Mouse (Mus musculus) brown adipose tissue, adult 24 weeks (tissue): ENCODE results near the gene Rasgrp3. TPM values are rescaled to one million over a fixed set of nuclear protein-coding genes. Genes with fewer than 3 reads are reported as not detected.
A peak's percentile ranks its signal among the peaks of the same experiment; 100 is the strongest.

ENCODE experiments used
- H3K27ac ChIP-seq: fragments of 200-500 bp; replicated peaks from 2 replicates; pipeline ENCODE4 v1.5.1; 2012; ENCODE audit warnings: low read depth, mild to moderate bottlenecking, low read length
- H3K4me1 ChIP-seq: fragments of 200-500 bp; 2 replicates; pipeline ENCODE4 v1.6.1; 2012; ENCODE audit warnings: low read length, mixed read lengths; ENCODE audit not compliant: control insufficient read depth, insufficient read depth, insufficient read length
- H3K4me3 ChIP-seq: fragments of 200-500 bp; 2 replicates; pipeline ENCODE4 v1.5.1; 2012; ENCODE audit warnings: low read depth, mild to moderate bottlenecking, low read length, moderate library complexity; ENCODE audit not compliant: insufficient read depth
- polyA plus RNA-seq: library from polyadenylated mRNA; stranded (reverse); fragments of >200 nt; gene quantifications from 2 replicates; pipeline ENCODE4 v1.2.4, GENCODE M21; 2012; ENCODE audit not compliant: missing spikeins, insufficient read depth, insufficient read length

Gene Rasgrp3
- polyA plus RNA-seq, 1 experiment: 5.4 TPM

GRCm38 (mm10) chr17:75468479-75469114 is 32.9 kb downstream of the Rasgrp3 start:
- Histone ChIP-seq H3K4me1 (peaks cover 26% of the 10 kb centered on the region), H3K4me3 (no peak overlapping the region), H3K27ac (no peak overlapping the region)

GRCm38 (mm10) chr17:75470325-75470724 is 34.6 kb downstream of the Rasgrp3 start:
- Histone ChIP-seq H3K4me1 (peaks cover 19% of the 10 kb centered on the region), H3K4me3 (no peak overlapping the region), H3K27ac (no peak overlapping the region)

DNA sequence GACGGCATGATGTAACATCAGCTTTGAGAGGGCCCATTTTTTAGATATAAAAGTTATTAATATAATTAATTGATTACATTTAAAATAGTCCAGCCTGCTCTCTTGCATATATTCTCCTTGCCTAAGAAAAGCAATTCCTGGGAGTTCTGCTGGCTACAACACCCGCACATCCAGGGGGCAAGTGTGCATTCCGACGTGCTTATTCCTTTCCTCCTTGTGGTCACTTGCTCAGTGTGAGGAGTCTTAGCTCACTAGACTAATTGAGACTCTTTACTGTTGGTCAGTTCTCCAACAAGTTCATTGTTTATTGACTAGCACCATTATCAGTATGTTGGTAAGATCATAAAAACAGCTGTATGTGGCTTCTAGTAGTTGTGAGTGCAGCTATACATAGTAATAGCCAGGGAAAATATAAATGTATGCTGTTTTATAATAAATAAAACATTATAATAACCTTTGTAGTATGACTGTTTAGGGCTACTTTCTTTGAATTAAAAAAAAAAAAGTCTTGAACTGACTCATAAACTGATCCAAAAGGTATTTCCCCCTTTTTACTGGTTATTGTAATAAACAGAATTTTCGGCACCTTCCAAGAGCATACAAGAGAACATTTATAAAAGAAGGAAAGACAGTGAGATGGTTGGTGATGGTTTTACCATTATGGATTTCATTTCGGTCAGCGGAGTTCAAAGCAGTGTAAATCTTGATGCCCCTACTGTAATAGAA is 35.4 kb downstream of the Rasgrp3 start:
- no peak overlapping the region for H3K27ac ChIP-seq
- no peak overlapping the region for H3K4me3 ChIP-seq
- H3K4me1 ChIP-seq: peaks cover 20% of the 10 kb centered on the region; the same call in 1 of the 2 replicates

- peaks cover 21% of the 10 kb centered on the region; the same call in 1 of the 2 replicates for H3K4me1 ChIP-seq
- H3K27ac ChIP-seq: peak overlapping the region; percentile 93
- no peak overlapping the region for H3K4me3 ChIP-seq
These were observed 36.1 kb downstream of the Rasgrp3 start for GRCm38 (mm10) chr17:75471644-75472253.

- Histone ChIP-seq H3K4me1 (peaks cover 21% of the 10 kb centered on the region; the same call in 1 of the 2 replicates), H3K4me3 (no peak overlapping the region), H3K27ac (peak overlapping the region; percentile 93)
These were observed 36.7 kb downstream of the Rasgrp3 start for GRCm38 (mm10) chr17:75472379-75472778.

DNA sequence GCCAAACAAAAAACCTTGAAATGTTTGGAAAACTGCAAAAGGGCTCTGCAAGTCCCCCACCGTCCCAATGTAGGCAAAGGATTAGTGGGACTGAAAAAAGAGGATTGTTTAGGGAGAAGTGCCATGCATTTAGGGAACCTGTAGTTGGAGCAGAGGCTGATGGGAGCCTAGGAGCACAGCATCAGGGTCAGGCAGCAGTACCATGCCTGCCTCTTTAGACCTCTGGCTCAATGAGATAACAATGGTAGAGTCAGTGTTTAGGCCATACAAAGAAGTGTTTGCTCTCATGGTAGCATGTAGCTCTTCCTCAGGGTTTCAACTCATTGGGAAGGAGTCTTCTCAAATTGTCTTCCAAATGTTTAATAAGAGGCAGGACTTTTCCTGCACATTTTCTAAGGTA is 40.3 kb downstream of the Rasgrp3 start:
- no peak overlapping the region for H3K27ac ChIP-seq
- H3K4me3 ChIP-seq: no peak overlapping the region
- H3K4me1 ChIP-seq: peaks cover 18% of the 10 kb centered on the region; the same call in 1 of the 2 replicates

GRCm38 (mm10) chr17:75476736-75477416 is 41.2 kb downstream of the Rasgrp3 start:
- H3K4me1 ChIP-seq: peaks cover 17% of the 10 kb centered on the region; the same call in 1 of the 2 replicates
- H3K4me3 ChIP-seq: no peak overlapping the region
- no peak overlapping the region for H3K27ac ChIP-seq

DNA sequence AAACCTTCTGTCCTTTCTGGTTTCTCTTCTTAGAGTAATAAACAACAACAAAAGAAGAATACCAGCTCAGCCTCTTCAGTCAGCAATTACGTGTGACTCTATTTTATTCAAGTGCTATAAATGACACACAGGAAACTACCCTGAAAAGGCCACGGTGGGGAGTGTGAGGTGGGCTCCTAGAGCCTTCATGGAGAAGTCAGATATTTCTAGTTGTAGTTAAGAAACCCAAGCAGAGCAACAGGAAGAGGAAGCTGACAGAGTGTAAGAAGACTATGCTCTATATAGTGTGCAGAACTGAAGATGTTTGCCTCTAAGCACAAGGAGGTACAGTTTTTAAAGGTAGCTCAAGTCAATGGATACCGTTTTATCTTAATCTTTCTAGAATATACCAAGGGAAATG is 42.0 kb downstream of the Rasgrp3 start:
- H3K4me3 ChIP-seq: no peak overlapping the region
- peaks cover 13% of the 10 kb centered on the region; the same call in 1 of the 2 replicates for H3K4me1 ChIP-seq
- H3K27ac ChIP-seq: no peak overlapping the region

- Histone ChIP-seq H3K4me3 (no peak overlapping the region), H3K4me1 (peaks cover 8% of the 10 kb centered on the region; the same call in 1 of the 2 replicates), H3K27ac (no peak overlapping the region)
These were observed 43.1 kb downstream of the Rasgrp3 start for GRCm38 (mm10) chr17:75478836-75479235.

GRCm38 (mm10) chr17:75479663-75480062 is 44.0 kb downstream of the Rasgrp3 start:
- Histone ChIP-seq H3K4me3 (no peak overlapping the region), H3K27ac (no peak overlapping the region), H3K4me1 (0 out of 2 replicates have a peak, but pooled peaks cover 5% of the 10 kb centered on the region)

DNA sequence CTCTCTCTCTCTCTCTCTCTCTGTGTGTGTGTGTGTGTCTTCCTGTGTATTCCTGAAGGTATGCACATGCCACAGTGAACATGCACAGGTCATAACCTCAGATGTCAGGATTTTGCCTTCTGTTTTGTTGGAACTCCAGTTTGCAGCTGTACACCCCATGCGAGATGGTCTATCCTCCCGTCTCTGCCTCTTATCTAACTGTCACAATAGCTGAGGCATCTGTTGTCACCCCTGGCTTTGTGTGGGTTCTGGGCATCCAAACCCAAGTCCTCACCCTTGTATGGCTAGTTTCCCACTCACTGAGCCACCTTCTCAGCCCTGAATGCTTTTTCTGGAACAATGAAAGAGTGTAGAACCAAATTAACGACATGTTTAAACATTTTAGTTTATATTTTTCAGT is 44.7 kb downstream of the Rasgrp3 start:
- Histone ChIP-seq H3K4me3 (no peak overlapping the region), H3K4me1 (0 out of 2 replicates have a peak, but pooled peaks cover 5% of the 10 kb centered on the region), H3K27ac (no peak overlapping the region)

DNA sequence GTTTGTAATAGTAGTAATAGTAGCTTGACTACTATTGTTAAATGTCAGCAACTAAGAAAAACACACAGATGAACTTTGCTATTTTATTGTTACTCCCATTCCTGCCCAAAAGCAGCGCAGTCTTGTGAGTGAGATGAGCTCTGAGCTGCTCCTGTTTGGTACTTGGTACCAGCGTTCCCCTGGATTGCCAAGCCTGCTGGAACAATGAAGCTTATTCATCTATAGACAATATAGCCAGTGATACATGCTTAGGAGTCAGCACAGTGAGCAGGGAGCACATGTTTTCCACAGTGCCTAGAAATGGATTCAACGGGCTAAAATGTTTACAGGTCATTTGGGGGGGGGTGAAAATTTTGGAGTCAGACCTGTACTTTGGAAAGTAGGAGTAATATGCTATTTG is 50.5 kb downstream of the Rasgrp3 start:
- Histone ChIP-seq H3K4me1 (peaks cover 4% of the 10 kb centered on the region; the same call in 1 of the 2 replicates), H3K27ac (no peak overlapping the region), H3K4me3 (no peak overlapping the region)

- no peak overlapping the region for H3K4me3 ChIP-seq
- no peak overlapping the region for H3K27ac ChIP-seq
- H3K4me1 ChIP-seq: peaks cover 2% of the 10 kb centered on the region; the same call in 1 of the 2 replicates
These were observed 59.5 kb downstream of the Rasgrp3 start for GRCm38 (mm10) chr17:75495213-75495612.

GRCm38 (mm10) chr17:75498241-75498651 is 62.5 kb downstream of the Rasgrp3 start:
- H3K27ac ChIP-seq: no peak overlapping the region

DNA sequence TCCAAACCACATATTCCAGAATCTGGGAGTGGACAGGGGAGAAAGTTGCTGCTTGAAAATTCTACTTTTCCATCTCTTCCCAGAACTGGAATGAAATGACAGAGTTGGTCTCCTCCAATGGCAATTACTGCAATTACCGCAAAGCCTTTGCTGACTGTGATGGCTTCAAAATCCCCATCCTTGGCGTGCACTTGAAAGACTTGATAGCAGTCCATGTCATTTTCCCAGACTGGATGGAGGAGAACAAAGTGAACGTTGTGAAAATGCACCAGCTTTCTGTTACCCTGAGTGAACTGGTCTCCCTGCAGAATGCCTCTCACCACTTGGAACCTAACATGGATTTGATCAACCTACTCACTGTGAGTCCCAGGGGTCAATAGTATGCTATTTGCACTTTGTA is 67.3 kb downstream of the Rasgrp3 start:
- Histone ChIP-seq H3K4me1 (peaks cover 1% of the 10 kb centered on the region; the same call in 1 of the 2 replicates), H3K4me3 (no peak overlapping the region), H3K27ac (no peak overlapping the region)

More at GRCm38 (mm10) chr17:75498241-75498651, 62.5 kb downstream of the Rasgrp3 start:
- H3K4me1 ChIP-seq: peaks cover 2% of the 10 kb centered on the region; the same call in 1 of the 2 replicates
- H3K4me3 ChIP-seq: no peak overlapping the region
